Mouse (Mus musculus): ENCODE measurements around the gene Zfp119b. TPM values are rescaled to one million over a fixed set of nuclear protein-coding genes. Genes with fewer than 3 reads are reported as not detected.

The Zfp119b gene
- total and polyA plus RNA-seq, 2 experiments from 2014 or later = 4.3 to 5.6 TPM

DNA sequence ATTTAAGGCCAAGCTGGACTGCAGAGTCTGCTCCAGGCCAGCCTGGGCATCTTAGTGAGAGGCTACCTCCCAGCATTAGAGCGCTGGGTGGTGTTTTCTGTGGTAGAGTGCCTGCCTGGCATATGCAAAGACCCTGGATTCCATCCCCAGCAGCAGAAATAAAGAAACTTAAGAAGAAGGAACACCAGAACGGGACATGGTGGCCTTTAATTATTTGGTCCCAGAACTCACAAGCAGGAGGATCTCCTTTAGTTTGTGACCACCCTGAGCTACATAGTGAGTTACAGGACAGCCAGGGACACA, 9.2 kb upstream of the Zfp119b start:
- DNase-seq (ENCODE audit: low spot score) (no peak), ATAC-seq (no peak)
- Histone ChIP-seq H3K36me3 (ENCODE audit: insufficient read depth, low read length) (no peaks in the 10 kb centered on the region), H3K9me3 (ENCODE audit: low read length) (no peaks in the 10 kb centered on the region), H3K4me3 (ENCODE audit: low read length) (peak overlapping the region; percentile 47), H3K4me2 (ENCODE audit: low read depth, low read length) (peak overlapping the region; percentile 63), H3K4me1 (ENCODE audit: insufficient read depth, low read length) (peaks cover 9% of the 10 kb centered on the region; the same call in 1 of the 2 replicates), H3K9ac (replicated peaks; ENCODE audit: low read length) (peak overlapping the region; percentile 49), H3K27ac (peak overlapping the region; percentile 93), H3K27me3 (ENCODE audit: insufficient read depth, low read length) (no peaks in the 10 kb centered on the region)
- 36% methylated on average over 2 of the region's 2 CpGs for WGBS
- no peak for TF ChIP-seq CTCF (IDR thresholded peaks at IDR 0.05; ENCODE audit: low read depth)

DNA sequence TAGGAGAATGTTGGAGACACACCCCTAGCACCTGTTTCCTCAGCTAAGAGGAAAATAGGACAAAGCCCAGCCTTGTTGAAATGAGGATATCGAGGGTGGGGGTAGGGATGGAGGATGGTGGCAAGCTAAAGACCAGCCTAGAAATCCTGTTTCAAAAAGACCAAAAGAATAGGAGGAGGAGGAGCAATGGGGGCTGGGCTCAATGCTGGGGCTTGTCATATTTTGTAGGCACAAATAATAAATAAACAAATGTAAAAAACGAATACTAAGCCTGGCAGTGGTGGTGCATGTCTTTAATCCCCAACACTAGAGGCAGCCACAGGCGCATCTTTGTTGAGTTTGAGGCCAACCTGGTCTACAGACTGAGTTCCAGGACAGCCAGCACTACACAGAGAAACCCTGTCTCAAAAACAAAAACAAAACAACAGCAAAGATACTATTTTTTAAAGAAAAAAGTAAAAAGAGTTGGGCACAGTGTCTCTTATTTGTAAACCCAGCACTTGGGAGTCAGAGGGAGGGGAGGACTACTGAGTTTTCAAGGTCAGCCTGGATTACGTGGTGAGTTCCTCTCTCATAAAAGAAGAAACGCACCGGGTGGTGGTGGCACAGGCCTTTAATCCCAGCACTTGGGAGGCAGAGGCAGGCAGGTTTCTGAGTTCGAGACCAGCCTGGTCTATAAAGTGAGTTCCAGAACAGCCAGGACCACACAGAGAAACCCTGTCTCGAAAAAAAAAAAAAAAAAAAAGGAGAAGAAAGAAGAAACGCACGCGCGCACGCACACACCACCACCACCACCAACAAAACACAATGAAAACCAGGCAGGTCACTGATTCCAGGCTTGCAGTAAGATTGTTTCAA, 8.7 kb upstream of the Zfp119b start:
- no peak for ATAC-seq
- Histone ChIP-seq H3K9ac (replicated peaks; ENCODE audit: low read length) (peak overlapping the region; percentile 49), H3K9me3 (ENCODE audit: low read length) (no peaks in the 10 kb centered on the region), H3K27me3 (ENCODE audit: insufficient read depth, low read length) (no peaks in the 10 kb centered on the region), H3K27ac (peak overlapping the region; percentile 93), H3K36me3 (ENCODE audit: insufficient read depth, low read length) (no peaks in the 10 kb centered on the region), H3K4me3 (ENCODE audit: low read length) (peak overlapping the region; percentile 47), H3K4me1 (ENCODE audit: insufficient read depth, low read length) (peaks cover 9% of the 10 kb centered on the region; the same call in 1 of the 2 replicates), H3K4me2 (ENCODE audit: low read depth, low read length) (peak overlapping the region; percentile 63)
- no peak for DNase-seq (ENCODE audit: low spot score)
- no peak for TF ChIP-seq CTCF (IDR thresholded peaks at IDR 0.05; ENCODE audit: low read depth)
- 76% methylated on average over 13 of the region's 13 CpGs for WGBS

DNA sequence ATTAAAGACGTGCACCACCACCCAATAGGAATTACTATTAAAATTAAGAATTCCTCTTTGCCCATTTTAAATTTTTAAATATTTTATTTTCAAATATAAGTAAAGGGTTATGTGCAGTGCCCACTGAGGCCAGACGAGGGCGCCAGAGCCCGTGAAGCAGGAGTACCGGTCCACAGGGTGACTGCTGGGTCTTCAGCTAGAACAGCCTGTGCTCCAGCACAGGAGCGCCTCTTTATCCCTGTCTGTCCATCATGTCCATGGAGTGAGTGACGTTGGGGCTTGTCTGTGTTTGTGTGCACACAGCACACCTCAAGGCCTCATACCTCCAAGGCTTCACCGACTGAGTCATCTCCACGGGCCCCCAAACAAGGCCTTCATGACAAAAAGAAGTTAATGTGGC, 7.9 kb upstream of the Zfp119b start:
- 12% methylated on average over 9 of the region's 9 CpGs for WGBS
- TF ChIP-seq CTCF (IDR thresholded peaks at IDR 0.05; ENCODE audit: low read depth) = peak; percentile 87
- Histone ChIP-seq H3K4me1 (ENCODE audit: insufficient read depth, low read length) (peaks cover 9% of the 10 kb centered on the region; the same call in 1 of the 2 replicates), H3K4me3 (ENCODE audit: low read length) (no peak overlapping the region), H3K4me2 (ENCODE audit: low read depth, low read length) (peak overlapping the region; percentile 70), H3K9me3 (ENCODE audit: low read length) (no peaks in the 10 kb centered on the region), H3K27me3 (ENCODE audit: insufficient read depth, low read length) (no peaks in the 10 kb centered on the region), H3K36me3 (ENCODE audit: insufficient read depth, low read length) (no peaks in the 10 kb centered on the region), H3K27ac (no peak overlapping the region), H3K9ac (replicated peaks; ENCODE audit: low read length) (peak overlapping the region; percentile 54; the same call in 1 of the 2 replicates)
- DNase-seq (ENCODE audit: low spot score) (peak; percentile 85), ATAC-seq (peak; percentile 19; the same call in 1 of the 2 replicates)

DNA sequence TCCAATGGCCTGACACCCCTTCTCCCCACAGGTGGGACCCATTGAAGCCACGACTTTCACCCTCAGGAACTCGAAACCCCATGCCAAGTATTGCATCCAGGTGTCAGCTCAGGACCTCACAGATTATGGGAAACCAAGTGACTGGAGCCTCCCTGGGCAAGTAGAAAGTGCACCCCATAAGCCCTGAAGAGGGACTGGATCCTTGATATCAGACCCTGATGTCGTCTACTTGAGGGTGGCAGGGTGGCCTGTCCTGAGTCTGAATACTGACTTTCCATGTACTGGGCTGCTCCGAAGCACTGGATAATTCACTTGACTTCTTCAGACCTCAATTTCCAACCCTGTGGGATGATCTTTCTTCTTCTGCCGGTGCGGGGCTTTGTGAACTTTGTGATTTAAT, 7.3 kb upstream of the Zfp119b start:
- H3K27ac ChIP-seq = peak overlapping the region; percentile 62; the same call in 1 of the 2 replicates
- H3K36me3 ChIP-seq (ENCODE audit: insufficient read depth, low read length) = no peaks in the 10 kb centered on the region
- TF ChIP-seq CTCF (IDR thresholded peaks at IDR 0.05; ENCODE audit: low read depth) = no peak
- no peaks in the 10 kb centered on the region for H3K27me3 ChIP-seq (ENCODE audit: insufficient read depth, low read length)
- no peaks in the 10 kb centered on the region for H3K9me3 ChIP-seq (ENCODE audit: low read length)
- peak overlapping the region; percentile 44 for H3K4me3 ChIP-seq (ENCODE audit: low read length)
- peak overlapping the region; percentile 70 for H3K4me2 ChIP-seq (ENCODE audit: low read depth, low read length)
- H3K4me1 ChIP-seq (ENCODE audit: insufficient read depth, low read length) = peaks cover 9% of the 10 kb centered on the region; the same call in 1 of the 2 replicates
- DNase-seq (ENCODE audit: low spot score) (no peak), ATAC-seq (no peak)
- WGBS = 37% methylated on average over 6 of the region's 6 CpGs
- peak overlapping the region; percentile 54 for H3K9ac ChIP-seq (replicated peaks; ENCODE audit: low read length)

DNA sequence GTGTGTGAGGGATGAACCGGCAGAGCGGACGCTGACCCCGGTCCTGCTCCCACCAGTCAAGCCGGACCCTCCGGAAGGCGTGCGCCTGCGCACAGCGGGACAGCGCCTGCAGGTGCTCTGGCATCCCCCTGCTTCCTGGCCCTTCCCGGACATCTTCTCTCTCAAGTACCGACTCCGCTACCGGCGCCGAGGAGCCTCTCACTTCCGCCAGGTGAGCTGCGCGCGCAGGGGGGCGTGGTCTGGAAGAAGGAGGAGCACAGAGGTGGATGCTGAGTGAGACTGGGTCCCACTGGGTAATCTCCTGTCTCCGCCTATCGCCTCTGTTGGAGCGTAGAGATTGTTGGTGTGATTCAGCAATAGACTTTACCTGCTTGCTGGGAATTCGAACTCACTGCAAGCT, 6.8 kb upstream of the Zfp119b start:
- WGBS = 1% methylated on average over 26 of the region's 26 CpGs
- ATAC-seq = peak; percentile 52
- H3K4me1 ChIP-seq (ENCODE audit: insufficient read depth, low read length) = peaks cover 9% of the 10 kb centered on the region; the same call in 1 of the 2 replicates

DNA sequence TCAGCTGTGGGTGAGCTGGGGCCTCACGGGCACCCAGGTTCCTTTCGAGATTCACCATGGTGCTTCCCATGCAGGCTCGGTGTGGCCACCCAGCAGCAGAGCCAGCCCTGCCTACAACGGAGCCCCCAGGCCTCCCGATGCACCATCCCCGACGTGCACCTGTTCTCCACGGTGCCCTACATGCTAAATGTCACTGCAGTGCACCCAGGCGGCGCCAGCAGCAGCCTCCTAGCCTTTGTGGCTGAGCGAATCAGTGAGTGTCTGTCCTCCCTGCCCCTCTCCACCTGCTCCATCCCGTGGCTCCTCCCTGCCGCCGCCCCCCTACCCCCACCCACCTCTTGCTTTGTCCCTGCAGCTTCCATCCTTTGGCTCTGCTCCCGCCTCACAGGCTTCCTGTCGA, 4.9 kb upstream of the Zfp119b start:
- Histone ChIP-seq H3K27me3 (ENCODE audit: insufficient read depth, low read length) (no peaks in the 10 kb centered on the region), H3K4me2 (ENCODE audit: low read depth, low read length) (no peak overlapping the region), H3K36me3 (ENCODE audit: insufficient read depth, low read length) (no peaks in the 10 kb centered on the region), H3K4me1 (ENCODE audit: insufficient read depth, low read length) (peaks cover 9% of the 10 kb centered on the region; the same call in 1 of the 2 replicates), H3K27ac (no peak overlapping the region), H3K9me3 (ENCODE audit: low read length) (no peaks in the 10 kb centered on the region), H3K9ac (replicated peaks; ENCODE audit: low read length) (no peak overlapping the region), H3K4me3 (ENCODE audit: low read length) (no peak overlapping the region)
- no peak for TF ChIP-seq CTCF (IDR thresholded peaks at IDR 0.05; ENCODE audit: low read depth)
- DNase-seq (ENCODE audit: low spot score) (no peak), ATAC-seq (no peak)
- WGBS = 34% methylated on average over 16 of the region's 16 CpGs

More for the DNA sequence above, 6.8 kb upstream of the Zfp119b start:
- Histone ChIP-seq H3K9ac (replicated peaks; ENCODE audit: low read length) (peak overlapping the region; percentile 54), H3K36me3 (ENCODE audit: insufficient read depth, low read length) (no peaks in the 10 kb centered on the region), H3K27me3 (ENCODE audit: insufficient read depth, low read length) (no peaks in the 10 kb centered on the region), H3K4me3 (ENCODE audit: low read length) (peak overlapping the region; percentile 44), H3K4me2 (ENCODE audit: low read depth, low read length) (peak overlapping the region; percentile 70), H3K9me3 (ENCODE audit: low read length) (no peaks in the 10 kb centered on the region), H3K27ac (peak overlapping the region; percentile 62; the same call in 1 of the 2 replicates)
- peak; percentile 85 for DNase-seq (ENCODE audit: low spot score)
- TF ChIP-seq CTCF (IDR thresholded peaks at IDR 0.05; ENCODE audit: low read depth) = no peak

DNA sequence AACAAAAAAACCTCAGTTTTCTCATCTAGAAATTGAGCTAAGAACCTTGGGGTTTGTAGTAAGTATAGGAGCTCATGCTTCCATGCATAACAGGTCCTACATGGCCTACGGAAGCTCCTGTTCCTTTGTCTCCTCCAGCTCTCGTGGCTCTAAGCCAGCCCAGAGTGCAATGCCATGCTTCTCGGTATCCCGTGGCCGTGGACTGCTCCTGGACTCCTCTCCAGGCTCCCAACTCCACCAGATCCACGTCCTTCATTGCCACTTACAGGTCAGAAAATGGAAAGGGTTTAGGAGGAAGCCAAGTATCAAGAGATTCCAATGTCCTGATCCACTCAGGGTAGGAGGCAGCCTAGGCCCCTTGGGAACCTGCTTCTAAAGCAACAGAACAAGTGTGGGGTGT, 4.5 kb upstream of the Zfp119b start:
- no peaks in the 10 kb centered on the region for H3K36me3 ChIP-seq (ENCODE audit: insufficient read depth, low read length)
- H3K4me1 ChIP-seq (ENCODE audit: insufficient read depth, low read length) = peaks cover 9% of the 10 kb centered on the region; the same call in 1 of the 2 replicates
- H3K4me2 ChIP-seq (ENCODE audit: low read depth, low read length) = no peak overlapping the region
- 80% methylated on average over 6 of the region's 6 CpGs for WGBS
- no peak for TF ChIP-seq CTCF (IDR thresholded peaks at IDR 0.05; ENCODE audit: low read depth)
- no peaks in the 10 kb centered on the region for H3K27me3 ChIP-seq (ENCODE audit: insufficient read depth, low read length)
- DNase-seq (ENCODE audit: low spot score) = no peak
- H3K9me3 ChIP-seq (ENCODE audit: low read length) = no peaks in the 10 kb centered on the region
- no peak for ATAC-seq
- no peak overlapping the region for H3K4me3 ChIP-seq (ENCODE audit: low read length)
- no peak overlapping the region for H3K27ac ChIP-seq
- H3K9ac ChIP-seq (replicated peaks; ENCODE audit: low read length) = no peak overlapping the region
